Mouse (Mus musculus) layer of hippocampus, postnatal 14 days (tissue): ENCODE measurements at regions not wholly inside any gene's neighbourhood (a gene's known extent, or its start where the extent isn't known, plus 50 kb on each side); places are given as distances from the start of the nearest gene placed in this dataset.

ENCODE experiments used
- DNase-seq, 2 experiments: peaks; one replicate each; pipeline ENCODE4 v3.0.0; 2021 to 2022; ENCODE audit warnings: low spot score in 2 of 2, mixed read lengths in 1 of 2

GRCm38 (mm10) chr6:109533526-109533925 lies 705.1 kb downstream of the Edem1 start:
- DNase-seq = peak in 1 of 2 experiments; percentile 16

DNA sequence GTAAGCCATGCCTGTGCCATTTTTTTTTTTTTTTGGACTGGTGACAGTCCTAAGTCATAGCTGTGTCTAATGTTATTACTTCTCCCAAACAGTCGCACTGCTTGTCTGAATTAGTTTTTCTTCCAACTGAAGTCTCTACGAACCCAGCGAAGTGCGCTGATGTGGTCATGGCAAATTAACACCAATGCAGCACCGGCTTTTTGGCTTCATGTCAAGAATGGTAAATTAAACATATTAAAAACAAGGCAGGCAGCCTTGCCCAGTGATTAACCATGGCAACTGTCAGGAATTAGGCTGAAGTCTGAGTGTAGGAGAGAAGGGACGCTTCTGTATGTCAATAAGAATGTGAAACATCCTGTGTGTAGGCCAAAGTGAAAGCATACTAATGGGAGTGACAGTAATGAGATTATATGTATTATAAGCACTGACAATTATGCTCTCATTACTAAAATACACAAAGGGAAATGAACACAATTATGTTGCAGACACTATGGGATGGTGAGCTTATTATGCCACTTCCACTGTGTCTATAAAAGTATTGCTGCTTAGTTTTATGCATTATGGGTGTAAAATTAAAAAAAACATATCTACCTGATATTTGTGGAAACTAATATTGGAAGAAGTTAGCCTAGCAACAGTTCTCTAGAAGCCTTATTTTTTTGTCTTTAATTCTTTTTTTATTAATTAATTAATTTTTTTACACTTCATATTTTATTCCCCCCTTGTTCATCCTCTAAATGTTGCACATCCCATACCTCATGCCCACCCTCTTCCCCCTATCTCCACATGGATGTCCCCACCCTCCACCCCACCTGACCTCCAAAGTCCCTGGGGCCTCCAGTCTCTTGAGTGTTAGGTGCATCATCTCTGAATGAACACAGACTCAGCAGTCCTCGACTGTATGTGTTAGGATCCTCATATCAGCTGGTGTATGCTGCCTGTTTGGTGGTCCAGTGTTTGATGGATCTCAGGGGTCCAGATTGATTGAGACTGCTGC lies 714.8 kb downstream of the Edem1 start:
- DNase-seq = no peak

GRCm38 (mm10) chr6:109552316-109552715 lies 723.9 kb downstream of the Edem1 start:
- no peak for DNase-seq
